Mouse (Mus musculus) embryonic facial prominence, embryonic 13.5 days (tissue): ENCODE measurements at regions not wholly inside any gene's neighbourhood (a gene's known extent, or its start where the extent isn't known, plus 50 kb on each side); places are given as distances from the start of the nearest gene placed in this dataset.

Experiments used
- ATAC-seq: fragments of 200-750 bp; cut with Nextera tagmentation; 2 replicates; pipeline ENCODE4 v1.8.0; 2017; ENCODE audit warnings: low read depth; ENCODE audit not compliant: insufficient number of reproducible peaks, insufficient read depth, low FRiP score, low TSS enrichment
- H3K27ac ChIP-seq: fragments of 300-500 bp; sonication (generic); 2 replicates; pipeline ENCODE4 v1.5.1; 2015; ENCODE audit warnings: moderate library complexity, mild to moderate bottlenecking, inconsistent platforms
- H3K27me3 ChIP-seq: fragments of 300-500 bp; sonication (generic); 2 replicates; pipeline ENCODE4 v1.6.1; 2015; ENCODE audit warnings: mild to moderate bottlenecking, inconsistent platforms
- H3K36me3 ChIP-seq: fragments of 300-500 bp; sonication (generic); 2 replicates; pipeline ENCODE4 v1.6.1; 2015; ENCODE audit warnings: mild to moderate bottlenecking, inconsistent platforms
- H3K4me1 ChIP-seq: fragments of 300-500 bp; sonication (generic); 2 replicates; pipeline ENCODE4 v1.6.1; 2015; ENCODE audit warnings: inconsistent platforms
- H3K4me2 ChIP-seq: fragments of 300-500 bp; sonication (generic); 2 replicates; pipeline ENCODE4 v1.6.1; 2015; ENCODE audit warnings: moderate library complexity, mild to moderate bottlenecking, inconsistent platforms
- H3K4me3 ChIP-seq: fragments of 300-500 bp; sonication (generic); 2 replicates; pipeline ENCODE4 v1.5.1; 2015; ENCODE audit warnings: mild to moderate bottlenecking, inconsistent platforms
- H3K9ac ChIP-seq: fragments of 300-500 bp; sonication (generic); 2 replicates; pipeline ENCODE4 v1.6.1; 2015; ENCODE audit warnings: mild to moderate bottlenecking, inconsistent platforms
- H3K9me3 ChIP-seq: fragments of 300-500 bp; sonication (generic); 2 replicates; pipeline ENCODE4 v1.6.1; 2016; ENCODE audit warnings: inconsistent platforms
- WGBS: fragments of 180-500 bp; shearing (Covaris S2); methylation state at CpG from one replicate; pipeline ENCODE4 v1.1.7; 2015; ENCODE audit warnings: mixed read lengths; 5-methylcytosine and 5-hydroxymethylcytosine counted together

- H3K9me3 ChIP-seq, result no peaks in the 10 kb centered on the region
- H3K27me3 ChIP-seq, result no peaks in the 10 kb centered on the region
- H3K4me3 ChIP-seq, result no peak overlapping the region
- no peaks in the 10 kb centered on the region for H3K4me1 ChIP-seq
- H3K4me2 ChIP-seq, result no peak overlapping the region
- H3K36me3 ChIP-seq, result no peaks in the 10 kb centered on the region
- ATAC-seq, result no peak
- H3K27ac ChIP-seq, result no peak overlapping the region
- 90% methylated on average over 37 of the region's 37 CpGs for WGBS
- H3K9ac ChIP-seq, result no peak overlapping the region
Observed at GRCm38 (mm10) chr3:9959716-9960661, 127.9 kb upstream of the Gm9833 start.

GRCm38 (mm10) chr3:9960696-9961095 lies 127.2 kb upstream of the Gm9833 start:
- Histone ChIP-seq H3K9ac (no peak overlapping the region), H3K4me1 (no peaks in the 10 kb centered on the region), H3K4me2 (no peak overlapping the region), H3K27me3 (no peaks in the 10 kb centered on the region), H3K36me3 (no peaks in the 10 kb centered on the region), H3K9me3 (no peaks in the 10 kb centered on the region), H3K4me3 (no peak overlapping the region), H3K27ac (no peak overlapping the region)
- no peak for ATAC-seq
- 66% methylated on average over 7 of the region's 7 CpGs for WGBS
